23 mouse cellular contexts compared by ENCODE assay signal in the genomic region with DNA sequence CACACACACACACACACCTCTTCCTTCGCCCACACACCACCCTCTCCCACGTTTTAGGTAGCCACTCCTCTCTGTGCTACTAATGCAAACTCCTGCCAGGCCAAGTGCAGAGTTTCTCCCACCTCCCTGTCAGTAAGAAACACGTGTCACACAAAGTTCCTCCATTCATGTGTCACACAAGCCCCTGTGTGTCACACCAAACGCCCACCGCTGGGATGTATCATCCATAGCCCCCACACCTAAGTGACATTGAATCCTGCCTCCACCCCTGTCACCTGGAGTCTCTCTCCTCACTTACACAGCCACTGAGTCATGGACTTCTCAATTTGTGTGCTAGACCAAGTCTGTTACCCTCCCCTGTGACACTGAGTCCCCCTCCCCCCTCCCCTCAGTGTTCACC. TPM values are rescaled to one million over a fixed set of nuclear protein-coding genes. Genes with fewer than 3 reads are reported as not detected.
A peak's percentile ranks its signal among the peaks of the same experiment; 100 is the strongest.
DNase-seq lines count a peak whose midpoint lies in the region; ATAC-seq and TF ChIP-seq lines count a peak whose summit lies in the region.
"Had no signal": no experiment of that assay in that cellular context is flagged by ENCODE, and none has a peak within 500 bp of the region (broad histone marks: within the 10 kb centered on the region; RNA-seq: fewer than 3 reads in every experiment).

No protein-coding gene starts in this region.

- ATAC-seq in forebrain, postnatal 0 days = 0 out of 2 replicates have a peak, but pooled peaks have one; percentile 23
- no peak for ATAC-seq in forebrain, embryonic 12.5 days (ENCODE audit: low FRiP score)
- peak; percentile 4; the same call in 1 of the 2 replicates for ATAC-seq in liver, embryonic 12.5 days
- ATAC-seq in liver, embryonic 11.5 days (replicated peaks; ENCODE audit: low FRiP score) = no peak
- ATAC-seq in cerebellum, adult (ENCODE audit: insufficient number of reproducible peaks, low FRiP score, low TSS enrichment) = no peak
- ATAC-seq: forebrain, embryonic 15.5 days had no signal

- 80% methylated on average over 5 of the region's 5 CpGs for whole genome bisulfite sequencing in forebrain, postnatal 0 days
- WGBS in forebrain, embryonic 12.5 days = 84% methylated on average over 5 of the region's 5 CpGs
- 55% methylated on average over 5 of the region's 5 CpGs for WGBS in liver, embryonic 12.5 days (ENCODE audit: insufficient replicate concordance)
- WGBS in liver, embryonic 11.5 days = 63% methylated on average over 5 of the region's 5 CpGs

- no peak overlapping the region for H3K9ac ChIP-seq in forebrain, postnatal 0 days
- no peak overlapping the region for H3K9ac ChIP-seq in forebrain, embryonic 12.5 days
- no peak overlapping the region for H3K9ac ChIP-seq in liver, embryonic 12.5 days
- no peak overlapping the region for H3K9ac ChIP-seq in liver, embryonic 11.5 days (ENCODE audit: low read depth, low read length)
- H3K9ac ChIP-seq: embryonic facial prominence, embryonic 13.5 days; embryonic facial prominence, embryonic 15.5 days; forebrain, embryonic 15.5 days had no signal

- H3K4me1 ChIP-seq in forebrain, postnatal 0 days (ENCODE audit: insufficient read depth) = no peaks in the 10 kb centered on the region
- no peaks in the 10 kb centered on the region for H3K4me1 ChIP-seq in forebrain, embryonic 12.5 days
- no peaks in the 10 kb centered on the region for H3K4me1 ChIP-seq in liver, embryonic 12.5 days
- no peaks in the 10 kb centered on the region for H3K4me1 ChIP-seq in liver, embryonic 11.5 days (replicated peaks; ENCODE audit: control insufficient read depth, insufficient read depth, low read length)
- H3K4me1 ChIP-seq: forebrain, embryonic 15.5 days had no signal

- H3K4me3 ChIP-seq in forebrain, postnatal 0 days (ENCODE audit: low read depth, low read length) = no peak overlapping the region
- no peak overlapping the region for H3K4me3 ChIP-seq in forebrain, embryonic 12.5 days (replicated peaks)
- no peak overlapping the region for H3K4me3 ChIP-seq in liver, embryonic 12.5 days
- no peak overlapping the region for H3K4me3 ChIP-seq in liver, embryonic 11.5 days (ENCODE audit: low read depth, low read length)
- H3K4me3 ChIP-seq: embryonic facial prominence, embryonic 13.5 days; embryonic facial prominence, embryonic 15.5 days; erythroblast, embryonic 14.5 days; forebrain, embryonic 15.5 days had no signal

- no peaks in the 10 kb centered on the region for H3K9me3 ChIP-seq in forebrain, postnatal 0 days (ENCODE audit: low read length)
- no peaks in the 10 kb centered on the region for H3K9me3 ChIP-seq in forebrain, embryonic 12.5 days
- no peaks in the 10 kb centered on the region for H3K9me3 ChIP-seq in liver, embryonic 12.5 days (replicated peaks)
- H3K9me3 ChIP-seq in liver, embryonic 11.5 days (ENCODE audit: control insufficient read depth, low read length) = no peaks in the 10 kb centered on the region
- H3K9me3 ChIP-seq: embryonic facial prominence, embryonic 13.5 days; embryonic facial prominence, embryonic 15.5 days; forebrain, embryonic 15.5 days had no signal

- H3K4me2 ChIP-seq in forebrain, postnatal 0 days (ENCODE audit: low read depth) = no peak overlapping the region
- no peak overlapping the region for H3K4me2 ChIP-seq in forebrain, embryonic 12.5 days
- no peak overlapping the region for H3K4me2 ChIP-seq in liver, embryonic 12.5 days
- H3K4me2 ChIP-seq in liver, embryonic 11.5 days = no peak overlapping the region
- H3K4me2 ChIP-seq: embryonic facial prominence, embryonic 13.5 days; embryonic facial prominence, embryonic 15.5 days; forebrain, embryonic 15.5 days had no signal

- H3K36me3 ChIP-seq in forebrain, postnatal 0 days (ENCODE audit: insufficient read depth) = peaks cover 40% of the 10 kb centered on the region
- peaks cover 71% of the 10 kb centered on the region for H3K36me3 ChIP-seq in forebrain, embryonic 12.5 days (replicated peaks)
- H3K36me3 ChIP-seq in liver, embryonic 12.5 days = peaks cover 20% of the 10 kb centered on the region
- H3K36me3 ChIP-seq in liver, embryonic 11.5 days (ENCODE audit: control insufficient read depth, insufficient read depth, low read length) = no peaks in the 10 kb centered on the region

- H3K27ac ChIP-seq in forebrain, postnatal 0 days (ENCODE audit: low read depth, low read length) = no peak overlapping the region
- H3K27ac ChIP-seq in forebrain, embryonic 12.5 days = no peak overlapping the region
- no peak overlapping the region for H3K27ac ChIP-seq in liver, embryonic 12.5 days
- no peak overlapping the region for H3K27ac ChIP-seq in liver, embryonic 11.5 days (ENCODE audit: low read depth, low read length)
- H3K27ac ChIP-seq: embryonic facial prominence, embryonic 13.5 days; embryonic facial prominence, embryonic 15.5 days; forebrain, embryonic 15.5 days had no signal

- no peak for TF ChIP-seq CTCF in forebrain, postnatal 0 days (IDR thresholded peaks at IDR 0.05; ENCODE audit: low read depth)

- no peaks in the 10 kb centered on the region for H3K27me3 ChIP-seq in forebrain, postnatal 0 days (ENCODE audit: insufficient read depth, low read length)
- H3K27me3 ChIP-seq in forebrain, embryonic 12.5 days = no peaks in the 10 kb centered on the region
- no peaks in the 10 kb centered on the region for H3K27me3 ChIP-seq in liver, embryonic 12.5 days (replicated peaks)
- no peaks in the 10 kb centered on the region for H3K27me3 ChIP-seq in liver, embryonic 11.5 days (replicated peaks; ENCODE audit: control insufficient read depth, insufficient read depth, low read length)
- H3K27me3 ChIP-seq: embryonic facial prominence, embryonic 13.5 days; embryonic facial prominence, embryonic 15.5 days; forebrain, embryonic 15.5 days had no signal

- no peak for DNase-seq in forebrain, postnatal 0 days
- no peak for DNase-seq in liver, embryonic 11.5 days (ENCODE audit: low spot score)
- DNase-seq in brain, adult 2 months (ENCODE audit: low read depth, low spot score) = peak; percentile 71
- DNase-seq in telencephalon, adult 2 months (ENCODE audit: low read depth, low spot score) = peak; percentile 22
- DNase-seq: adrenal gland, adult 2 months; adrenal gland, postnatal 10 days; adrenal gland, postnatal 25 days; cerebellum, adult 11 months; cerebellum, adult 18-20 months; cerebellum, adult 8-10 months; cerebellum, adult 9-11 months; cerebellum, postnatal 14 days; cerebellum, postnatal 36 days; embryo, embryonic 11 days had no signal

RNA-seq across cellular contexts. Expression of gene Rtl1, which starts 17.9 kb away (rescaled TPM):
- total RNA-seq in forebrain, postnatal 0 days (2014; rRNA removed) = 0.23 and 0.57 TPM in 2 replicates
- 0.10 and 0.30 TPM in 2 replicates for polyA plus RNA-seq in forebrain, postnatal 0 days (2015; fragmentation: Nextera tagmentation; extraction: Ambion mirVana)
- 1.4 and 1.6 TPM in 2 replicates for polyA plus RNA-seq in forebrain, embryonic 12.5 days (2016; fragmentation: Nextera tagmentation; extraction: Ambion mirVana)
- 1.2 and 1.4 TPM in 2 replicates for polyA plus RNA-seq in liver, embryonic 12.5 days (2016; fragmentation: Nextera tagmentation; extraction: Ambion mirVana)
- polyA plus RNA-seq in liver, embryonic 11.5 days (2014; fragmentation: Nextera tagmentation; extraction: Ambion mirVana) = 1.6 TPM in 2 replicates
- total RNA-seq: common myeloid progenitor, adult 5-6 weeks had no signal
- polyA plus RNA-seq: C2C12 had no signal

Comparison
In these comparisons a context has a peak if more than half of its experiments do, and no peak if none do; other contexts are left out.
1. ATAC-seq: peak in forebrain, postnatal 0 days (single experiment) and liver, embryonic 12.5 days (single experiment); none in forebrain, embryonic 12.5 days (single experiment), liver, embryonic 11.5 days (single experiment) and cerebellum, adult (single experiment).
2. DNase-seq: peak in brain, adult 2 months (single experiment) and telencephalon, adult 2 months (single experiment); none in forebrain, postnatal 0 days (single experiment) and liver, embryonic 11.5 days (single experiment).